Mouse (Mus musculus) embryonic fibroblast, embryonic 13.5 days (primary cell): ENCODE data around the gene Trim33.

Source experiments
- CTCF ChIP-seq: IDR thresholded peaks from 2 replicates; pipeline ENCODE4 v1.5.1; 2011; ENCODE audit warnings: mild to moderate bottlenecking, control low read depth, low read length, moderate library complexity, borderline replicate concordance; ENCODE audit not compliant: insufficient read depth
- POLR2A ChIP-seq: IDR thresholded peaks from 2 replicates; pipeline ENCODE4 v1.6.1; 2011; ENCODE audit warnings: low read depth, mild to moderate bottlenecking, control low read depth, low read length, moderate library complexity

DNA sequence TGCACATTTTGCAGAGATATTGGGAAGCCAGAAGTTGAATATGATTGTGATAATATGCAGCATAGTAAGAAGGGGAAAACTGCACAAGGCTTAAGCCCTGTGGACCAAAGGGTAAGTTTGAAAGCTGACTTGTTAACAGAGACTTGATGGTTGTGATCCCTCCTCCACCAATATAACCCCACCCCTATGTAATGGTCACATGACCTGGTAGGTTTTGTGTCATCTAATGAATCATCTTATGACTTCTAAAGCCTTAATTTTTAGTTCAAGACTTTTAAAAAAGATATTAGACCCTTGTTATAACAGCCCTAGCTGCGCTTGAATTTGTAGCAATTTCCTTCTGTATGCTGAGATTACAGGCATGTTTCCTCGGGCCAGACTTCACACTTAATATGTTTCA is 67.6 kb downstream of the Trim33 start:
- TF ChIP-seq CTCF = no peak
- no peak for TF ChIP-seq POLR2A
